Mouse (Mus musculus) left cerebral cortex, postnatal 10 days (tissue): ENCODE measurements around the gene Zfp810. TPM values are rescaled to one million over a fixed set of nuclear protein-coding genes. Genes with fewer than 3 reads are reported as not detected.
"Not testable (repeated sequence)": the region's sequence is repeated elsewhere in the genome, so short reads cannot be mapped to it uniquely, and the experiment has no call there.

Source experiments
- DNase-seq, 2 experiments: peaks; one replicate each; pipeline ENCODE4 v3.0.0; 2021 to 2022; ENCODE audit warnings: low spot score in 2 of 2, mixed read lengths in 1 of 2; ENCODE audit errors: extremely low spot score in 1 of 2
- intact Hi-C: fragments of 180-260 bp; cut with DNase I; formaldehyde crosslinking; loops from one replicate; pipeline ENCODE4 v1.15.1; 2025
- total RNA-seq, 2 experiments: library from RNA; stranded (reverse); gene quantifications; 2 replicates each; pipeline ENCODE4 v1.2.3; 2021

The Zfp810 gene
- total RNA-seq = 10 to 100 TPM; 22.1 to 25.5 TPM

DNA sequence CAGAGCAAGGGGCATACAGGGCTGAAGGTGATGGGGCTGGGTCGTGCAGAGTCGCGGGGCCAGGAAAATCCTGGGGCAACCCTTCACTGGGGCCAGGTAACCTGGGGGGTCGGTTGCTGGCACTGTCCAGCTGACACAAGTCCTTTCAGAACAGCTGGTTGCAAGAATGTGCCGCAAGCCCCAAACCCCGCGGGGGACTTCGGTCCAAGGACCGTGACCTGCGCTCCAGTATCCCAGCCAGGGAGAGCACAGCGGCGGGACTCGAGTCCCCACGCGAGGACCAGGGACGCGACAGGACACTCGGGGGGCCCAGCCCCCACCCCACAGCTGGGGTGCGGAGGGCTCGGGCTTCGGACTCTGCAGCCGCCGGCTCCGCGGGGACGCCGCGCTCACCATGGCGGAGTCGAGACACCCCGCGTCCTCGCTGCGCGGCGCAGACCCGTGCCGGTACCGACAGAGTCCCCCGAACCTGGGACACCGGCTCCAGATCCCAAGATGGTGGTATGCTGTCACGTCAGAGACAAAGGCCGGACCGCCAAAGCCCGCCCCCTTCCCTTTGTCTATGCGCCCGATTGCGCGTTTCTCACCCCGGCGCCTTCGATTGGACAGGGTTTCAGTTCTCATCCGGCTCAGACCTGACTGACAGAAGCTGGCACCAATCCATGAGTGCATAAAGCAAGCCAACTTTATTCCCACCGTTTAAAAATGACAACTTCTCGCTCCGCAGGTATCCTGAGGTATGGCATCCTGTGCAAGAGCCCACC lies at the start of gene Zfp810:
Gene Zfp810 (minus strand): TSS at position 493 of the 764 bp plus-strand sequence.
- DNase-seq = peak; percentile 96 to 97
- intact Hi-C loops = no loop called here

DNA sequence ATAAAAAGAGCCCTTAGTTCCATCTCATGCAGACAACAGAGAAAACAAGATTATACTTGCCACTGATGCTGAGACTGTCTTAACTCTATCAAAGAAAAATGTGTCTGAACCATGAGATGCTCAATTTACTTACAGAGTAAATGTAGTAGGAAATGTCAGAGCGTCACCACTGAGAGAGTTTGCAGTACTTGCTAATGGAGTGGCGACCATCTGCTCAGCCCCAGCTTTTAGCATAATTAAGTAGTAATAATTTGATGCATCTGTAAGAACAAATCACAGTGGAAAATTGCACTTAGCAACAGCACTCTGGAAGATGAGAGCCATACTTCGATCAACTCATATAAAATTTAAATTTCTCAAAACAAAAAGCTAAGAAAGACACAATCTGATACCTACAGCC lies 48.5 kb upstream of the Zfp810 start:
- intact Hi-C loops = no loop called here
- DNase-seq = no peak

DNA sequence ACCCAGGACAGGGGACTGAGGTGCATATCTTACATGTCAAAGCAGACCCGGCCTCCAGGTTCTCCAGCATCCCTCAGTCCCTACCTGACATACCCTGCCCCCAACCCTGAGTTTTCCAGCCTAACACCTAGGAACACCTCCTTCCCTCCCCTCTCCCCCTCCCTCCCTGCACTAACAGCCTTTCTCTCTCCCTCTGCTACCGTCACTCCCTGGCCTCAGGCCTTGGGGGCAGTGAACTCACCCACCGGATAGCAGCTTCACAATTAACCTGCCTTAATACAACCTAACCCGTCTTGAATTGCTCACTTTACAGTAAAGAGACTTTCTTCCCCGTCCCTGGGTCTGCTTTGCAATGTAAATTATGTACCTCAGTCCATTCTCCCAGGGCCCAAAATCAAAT lies 46.5 kb upstream of the Zfp810 start:
- DNase-seq = no peak
- intact Hi-C loops = no loop called here

DNA sequence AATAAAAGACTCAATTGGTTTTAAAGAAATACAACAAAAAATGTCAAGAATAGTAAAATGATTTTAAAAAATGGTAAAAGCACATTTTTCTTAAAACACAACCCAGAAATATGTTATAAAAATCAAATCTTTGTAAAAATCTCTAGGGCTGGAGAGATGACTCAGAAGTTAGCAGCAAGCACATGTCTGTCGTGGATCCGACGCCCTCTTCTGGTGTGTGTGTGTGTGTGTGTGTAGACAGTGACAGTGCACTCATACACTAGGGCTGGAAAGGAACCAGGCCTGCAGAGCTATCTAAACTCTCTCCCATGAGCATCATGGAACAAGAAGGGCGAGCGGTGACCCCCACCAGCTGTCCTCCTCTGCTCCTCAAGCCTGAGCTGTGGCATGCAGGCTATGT lies 46.0 kb upstream of the Zfp810 start:
- no peak for DNase-seq
- intact Hi-C loops = no loop called here

DNA sequence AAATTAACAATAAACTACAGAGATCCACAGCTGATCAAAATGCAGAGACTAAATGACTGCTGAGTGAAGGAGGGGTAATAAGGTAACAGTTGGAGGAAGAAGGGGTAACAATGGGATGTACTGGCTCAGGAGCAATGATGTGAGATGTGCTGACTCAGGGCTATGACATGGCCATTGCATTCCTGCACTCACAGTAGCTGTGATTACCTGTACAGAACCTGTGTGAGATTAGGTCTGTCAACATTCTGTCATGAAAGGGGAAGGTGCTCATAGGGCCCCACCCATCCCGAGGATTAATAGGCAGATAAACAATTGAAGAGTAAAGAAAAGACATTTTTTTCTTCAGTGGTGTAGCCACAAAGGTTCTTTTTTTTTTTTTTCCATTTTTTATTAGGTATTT lies 32.9 kb upstream of the Zfp810 start:
- DNase-seq = no peak

DNA sequence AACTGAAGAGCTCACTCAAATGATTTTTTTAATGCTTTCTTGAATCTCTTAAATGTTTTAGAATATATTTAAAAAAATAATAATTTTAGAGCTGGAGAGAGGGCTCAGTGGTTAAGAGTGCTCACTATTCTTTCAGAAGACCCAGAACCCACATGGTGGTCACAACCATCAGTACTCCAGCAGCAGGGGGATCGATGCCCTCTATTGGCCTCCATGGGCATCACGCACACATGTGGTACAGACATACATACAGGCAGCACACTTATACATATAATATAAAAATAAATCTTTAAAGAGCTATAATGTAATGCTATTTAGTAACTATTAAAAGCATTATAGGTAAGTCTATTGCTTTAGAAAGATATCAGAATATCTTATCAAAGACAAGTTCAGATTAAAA lies 29.8 kb upstream of the Zfp810 start:
- no peak for DNase-seq

More for the DNA sequence above, 32.9 kb upstream of the Zfp810 start:
- intact Hi-C loops = no loop called here

DNA sequence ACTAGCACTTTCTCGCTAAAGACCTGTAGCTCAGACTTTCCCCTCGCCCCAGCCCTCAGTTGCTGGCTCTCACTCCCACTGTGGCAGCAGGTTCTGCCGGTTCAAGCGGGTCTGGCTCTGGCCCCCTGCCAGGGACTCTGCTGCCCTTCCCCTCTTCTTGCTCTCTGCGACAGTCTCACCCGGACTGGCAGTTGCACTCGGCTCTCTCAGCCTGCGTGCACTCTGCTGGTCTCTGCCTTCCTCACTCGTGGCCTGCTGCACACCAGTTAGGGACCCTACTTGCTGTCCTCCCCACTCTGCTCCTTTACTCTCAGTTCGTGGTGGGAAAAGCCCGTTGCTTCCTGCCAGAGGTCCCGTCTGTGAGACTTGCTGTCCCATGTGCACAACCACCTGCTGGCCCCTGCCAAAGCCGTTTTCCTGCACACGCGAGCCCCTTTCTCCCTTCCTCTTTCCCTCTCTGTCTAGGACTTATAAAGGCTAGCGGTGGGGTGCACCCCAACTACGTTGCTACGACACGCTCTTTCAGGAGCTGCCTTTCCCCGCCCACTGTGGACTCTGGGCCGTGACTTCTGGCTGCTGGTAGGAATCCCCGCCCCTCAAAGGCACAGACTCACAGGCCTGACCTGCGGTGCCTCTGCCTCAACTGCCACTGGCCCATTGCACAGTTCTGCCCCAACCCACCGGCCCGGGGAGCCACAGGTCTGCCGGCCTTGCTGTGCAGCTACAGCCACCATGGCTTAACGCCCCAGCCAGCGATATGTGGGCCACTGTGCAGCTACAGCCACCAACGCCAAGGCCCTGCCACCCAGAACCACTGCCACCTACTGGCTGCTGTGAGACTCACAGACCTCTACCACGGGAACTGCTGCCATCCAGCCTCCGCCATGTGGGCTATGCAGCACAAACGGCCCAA lies 20.3 kb upstream of the Zfp810 start:
- DNase-seq = peak; percentile 57 to 88
- intact Hi-C loops = no loop called here

More for the DNA sequence above, 29.8 kb upstream of the Zfp810 start:
- intact Hi-C loops = no loop called here

DNA sequence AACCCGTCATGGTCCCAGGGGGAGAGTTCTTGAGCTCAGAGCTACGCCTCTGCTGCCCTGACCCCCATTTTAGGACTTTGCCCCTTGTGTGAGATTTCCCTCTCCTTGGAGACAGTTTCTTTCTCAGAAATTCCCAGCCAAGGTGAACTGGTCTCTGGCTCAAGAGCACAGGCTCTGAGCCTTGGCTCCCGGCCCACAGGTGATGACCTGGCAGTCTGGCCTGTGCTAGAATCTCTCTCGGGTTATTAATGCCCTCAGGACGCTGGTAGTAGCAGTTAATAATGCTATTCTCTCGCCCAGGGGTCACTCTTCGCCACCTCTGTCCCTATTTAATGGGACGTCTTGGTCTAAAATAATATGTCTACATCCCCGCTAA lies 19.6 kb upstream of the Zfp810 start:
- intact Hi-C loops = no loop called here
- DNase-seq = no peak

DNA sequence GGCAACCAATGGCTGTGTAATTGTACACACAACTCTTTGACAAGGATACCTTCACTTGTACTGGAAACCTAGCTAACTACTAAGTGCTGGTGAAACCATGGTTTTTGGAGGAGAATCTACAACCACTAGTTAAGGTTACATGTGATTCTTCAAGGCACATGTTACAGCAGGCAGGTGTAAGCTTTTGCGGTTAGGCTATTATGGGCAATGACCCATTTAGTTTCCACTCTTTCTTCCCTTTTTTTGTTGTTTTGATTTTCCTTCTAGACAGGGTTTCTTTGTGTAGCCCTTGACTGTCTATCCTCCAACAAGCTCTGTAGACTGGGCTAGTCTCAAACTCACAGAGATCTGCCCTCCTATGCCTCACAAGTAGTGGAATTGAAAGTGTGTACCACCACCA lies 17.1 kb upstream of the Zfp810 start:
- intact Hi-C loops = no loop called here
- no peak for DNase-seq

DNA sequence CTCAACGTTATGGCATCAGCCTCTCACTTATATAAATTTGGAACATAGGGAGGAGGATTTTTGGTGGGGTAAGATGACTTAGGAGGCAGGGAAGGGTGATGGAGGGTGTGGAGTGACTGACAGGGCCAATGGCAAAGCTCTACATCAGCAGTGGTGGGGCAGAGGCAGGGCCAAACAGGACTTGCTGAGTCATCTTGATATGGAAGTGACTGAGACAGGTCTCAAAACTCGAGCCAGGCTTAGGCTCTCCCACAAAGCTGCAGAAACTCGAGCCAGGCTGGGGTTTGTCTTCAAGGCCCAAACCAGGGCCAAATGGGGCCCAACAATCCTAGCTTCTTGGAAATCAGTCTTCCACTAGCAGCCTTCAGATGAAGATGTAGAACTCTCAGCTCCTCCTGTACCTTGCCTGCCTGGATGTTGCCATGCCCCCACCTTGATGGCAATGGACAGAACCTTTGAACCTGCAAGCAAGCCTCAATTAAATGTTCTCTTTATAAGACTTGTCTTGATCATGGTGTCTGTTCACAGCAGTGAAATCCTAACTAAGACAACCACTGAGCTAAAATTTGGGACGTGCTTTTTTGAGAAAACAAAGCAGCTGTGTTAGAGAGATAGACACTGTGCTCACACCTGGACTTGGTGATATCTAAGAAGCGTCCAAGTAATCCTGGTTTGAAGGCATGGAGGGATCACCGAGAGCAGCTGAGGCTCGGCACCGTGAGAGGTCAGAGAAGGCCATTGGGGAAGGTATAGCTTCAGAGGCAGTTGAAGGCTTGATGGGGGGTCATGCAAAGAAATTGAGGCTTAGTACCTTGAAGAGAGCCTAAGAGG lies 15.1 kb upstream of the Zfp810 start:
- intact Hi-C loops = no loop called here
- no peak for DNase-seq

DNA sequence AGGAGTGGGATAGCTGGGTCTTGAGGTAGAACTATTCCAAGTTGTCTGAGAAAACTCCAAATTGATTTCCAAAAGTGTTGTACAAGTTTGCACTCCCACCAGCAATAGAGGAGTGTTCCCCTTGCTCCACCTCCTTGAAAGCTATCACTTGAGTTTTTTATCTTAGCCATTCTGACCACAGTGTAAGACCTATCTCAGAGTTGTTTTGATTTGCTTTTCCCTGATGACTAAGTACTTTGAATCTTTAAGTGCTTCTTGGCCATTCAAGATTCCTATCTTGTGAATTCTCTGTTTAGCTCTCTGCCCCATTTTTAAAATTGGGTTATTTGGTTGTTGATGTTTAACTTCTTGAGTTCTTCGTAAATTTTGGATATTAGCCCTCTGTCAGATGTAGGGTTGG lies 11.7 kb upstream of the Zfp810 start:
- DNase-seq = no peak
- intact Hi-C loops = no loop called here

DNA sequence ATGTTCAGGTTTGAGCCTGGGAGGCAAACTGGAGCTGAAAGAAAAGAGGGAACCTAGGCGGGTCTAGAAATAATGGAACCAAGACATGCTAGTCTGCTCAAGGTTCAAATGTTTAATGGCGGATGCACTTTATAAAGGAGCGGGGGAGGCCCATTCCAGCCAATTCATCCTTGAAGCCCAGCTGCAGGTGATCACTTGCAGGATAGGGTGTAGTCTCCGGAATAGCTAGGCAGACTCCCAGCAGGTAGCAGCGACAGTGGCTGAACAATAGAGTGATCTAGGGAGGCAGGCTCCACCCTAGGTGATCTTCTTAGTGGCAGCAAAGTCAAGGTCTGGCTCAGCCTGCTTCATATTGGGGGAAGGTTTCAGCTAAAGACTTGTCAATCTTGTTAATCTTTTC lies 8.6 kb upstream of the Zfp810 start:
- DNase-seq, intact Hi-C loops: not testable (repeated sequence)

DNA sequence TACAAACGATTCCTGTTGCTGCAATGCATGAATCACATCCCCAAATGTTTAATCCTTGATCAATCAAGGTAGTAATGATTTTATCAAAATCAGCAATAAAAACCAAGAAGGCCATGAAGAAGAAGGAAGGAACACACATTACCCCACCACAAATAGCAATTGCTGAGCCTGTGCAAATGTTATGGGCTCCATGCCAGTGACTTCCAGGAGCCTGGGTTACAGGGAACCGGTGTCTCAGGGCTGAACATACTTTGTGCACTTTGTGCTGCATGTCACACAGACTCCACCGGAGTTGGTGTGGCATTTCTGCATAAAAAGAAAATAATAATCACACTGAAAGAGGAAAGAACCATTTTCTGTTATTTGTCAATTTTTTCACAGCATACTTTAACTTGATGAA lies 6.6 kb upstream of the Zfp810 start:
- intact Hi-C loops = no loop called here
- DNase-seq = no peak

DNA sequence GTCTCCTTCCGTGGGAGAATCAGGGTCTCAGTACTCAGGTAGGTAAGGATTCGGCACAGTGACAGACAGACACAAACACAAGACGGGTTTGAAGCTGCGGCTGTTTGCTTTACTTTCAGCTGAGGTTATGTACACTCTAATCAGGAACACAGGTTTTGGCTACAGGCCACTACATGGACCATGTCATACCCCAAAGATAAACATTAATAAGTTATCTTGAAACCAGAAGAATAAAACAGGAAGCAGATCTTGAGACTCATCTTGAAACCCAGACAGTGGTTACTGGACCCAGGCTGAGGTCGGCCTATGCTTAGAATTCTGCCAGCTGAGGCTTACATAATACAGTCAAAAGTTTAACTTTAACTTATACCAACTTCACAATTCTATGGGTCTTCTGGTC lies 5.8 kb upstream of the Zfp810 start:
- intact Hi-C loops = no loop called here
- DNase-seq = no peak

DNA sequence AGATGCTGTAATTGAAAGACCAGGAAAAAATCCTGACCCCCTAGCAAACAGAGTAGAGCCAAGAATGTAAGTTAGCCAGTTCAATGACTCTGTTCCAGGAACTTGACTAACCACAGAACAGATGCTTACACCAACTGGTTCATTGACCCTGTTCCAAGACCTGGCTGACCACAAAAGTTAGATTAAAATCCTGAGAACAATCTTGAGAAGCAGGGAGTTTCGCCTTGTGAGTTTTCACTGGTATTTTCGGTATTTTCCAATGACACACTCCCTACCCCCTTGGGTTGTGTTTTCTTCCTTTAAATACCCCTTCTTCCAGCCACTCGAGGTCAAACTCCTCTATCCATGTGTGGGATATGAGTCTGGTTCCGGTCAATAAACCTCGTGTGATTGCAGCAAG lies 2.2 kb upstream of the Zfp810 start:
- intact Hi-C loops = no loop called here

DNA sequence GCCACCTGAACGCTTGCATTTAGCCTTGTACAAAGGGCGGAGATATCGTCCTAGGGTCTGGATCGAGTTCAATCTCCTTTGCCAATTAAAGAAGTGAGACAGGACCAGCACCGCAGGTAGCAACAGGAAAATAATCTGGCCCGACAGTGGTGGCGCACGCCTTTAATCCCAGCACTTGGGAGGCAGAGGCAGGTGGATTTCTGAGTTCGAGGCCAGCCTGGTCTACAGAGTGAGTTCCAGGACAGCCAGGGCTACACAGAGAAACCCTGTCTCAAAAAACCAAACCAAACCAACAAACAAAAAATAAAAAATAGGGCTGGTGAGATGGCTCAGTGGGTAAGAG lies 443 bp upstream of the Zfp810 start:
- DNase-seq, intact Hi-C loops: not testable (repeated sequence)

More for the DNA sequence above, 2.2 kb upstream of the Zfp810 start:
- no peak for DNase-seq

DNA sequence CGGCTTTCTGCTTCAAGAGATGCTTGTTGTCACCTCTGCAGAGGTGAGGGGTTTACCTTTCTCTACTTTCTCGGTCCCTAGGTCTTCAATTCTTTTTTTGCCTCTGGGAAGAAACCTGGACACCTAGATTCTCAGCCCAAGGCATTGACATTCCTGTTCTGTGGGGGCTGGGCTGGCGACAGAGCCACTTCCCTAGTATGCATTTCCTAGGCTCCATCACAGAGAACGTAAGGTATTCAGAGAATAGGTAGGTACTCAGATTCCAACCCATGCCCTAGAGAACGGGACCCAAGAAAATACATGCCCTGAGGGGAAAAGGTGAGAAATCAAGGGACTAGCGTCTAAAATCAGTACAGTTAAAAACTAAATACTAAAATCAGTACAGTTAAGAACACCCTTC lies 722 bp downstream of the Zfp810 start:
- DNase-seq = no peak
- intact Hi-C loops = no loop called here

DNA sequence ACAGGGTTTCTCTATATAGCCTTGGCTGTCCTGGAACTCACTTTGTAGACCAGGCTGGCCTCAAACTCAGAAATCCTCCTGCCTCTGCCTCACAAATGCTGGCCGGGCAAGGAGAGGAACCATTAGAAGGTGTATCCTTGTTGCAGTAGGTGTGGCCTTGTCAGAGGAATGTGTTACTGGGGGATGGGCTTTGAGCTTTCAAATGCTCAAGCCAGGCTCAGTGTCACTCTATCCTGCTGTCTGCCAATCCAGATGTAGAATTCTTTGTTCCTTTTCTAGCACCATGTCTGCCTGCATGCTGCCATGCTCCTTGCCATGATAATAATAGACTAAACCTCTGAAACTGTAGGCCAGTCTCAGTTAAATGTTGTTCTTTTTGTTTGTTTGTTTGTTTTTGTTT lies 5.2 kb downstream of the Zfp810 start:
- intact Hi-C loops = no loop called here
- no peak for DNase-seq

DNA sequence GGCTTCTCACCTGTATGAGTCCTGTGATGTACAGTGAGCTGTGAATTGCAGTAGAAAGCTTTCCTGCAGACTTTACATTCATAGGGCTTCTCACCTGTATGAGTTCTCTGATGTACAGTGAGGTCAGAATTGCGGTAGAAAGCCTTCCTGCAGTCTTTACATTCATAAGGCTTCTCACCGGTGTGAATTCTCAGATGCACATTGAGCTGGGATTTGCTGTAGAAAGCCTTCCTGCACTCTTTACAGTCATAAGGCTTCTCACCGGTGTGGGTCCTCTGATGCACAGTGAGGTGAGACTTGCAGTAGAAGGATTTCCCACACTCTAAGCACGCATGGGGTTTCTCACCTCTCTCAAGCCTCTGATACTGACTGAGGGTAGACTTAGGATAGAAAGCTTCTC lies 28.7 kb downstream of the Zfp810 start:
- DNase-seq = no peak
- intact Hi-C loops = no loop called here
